Mouse (Mus musculus): ENCODE data around the gene Cfap43. TPM values are rescaled to one million over a fixed set of nuclear protein-coding genes. Genes with fewer than 3 reads are reported as not detected.

The Cfap43 gene
- polyA plus RNA-seq (2015; fragmentation: Nextera tagmentation; extraction: Ambion mirVana) = 1.7 and 1.9 TPM in 2 replicates

DNA sequence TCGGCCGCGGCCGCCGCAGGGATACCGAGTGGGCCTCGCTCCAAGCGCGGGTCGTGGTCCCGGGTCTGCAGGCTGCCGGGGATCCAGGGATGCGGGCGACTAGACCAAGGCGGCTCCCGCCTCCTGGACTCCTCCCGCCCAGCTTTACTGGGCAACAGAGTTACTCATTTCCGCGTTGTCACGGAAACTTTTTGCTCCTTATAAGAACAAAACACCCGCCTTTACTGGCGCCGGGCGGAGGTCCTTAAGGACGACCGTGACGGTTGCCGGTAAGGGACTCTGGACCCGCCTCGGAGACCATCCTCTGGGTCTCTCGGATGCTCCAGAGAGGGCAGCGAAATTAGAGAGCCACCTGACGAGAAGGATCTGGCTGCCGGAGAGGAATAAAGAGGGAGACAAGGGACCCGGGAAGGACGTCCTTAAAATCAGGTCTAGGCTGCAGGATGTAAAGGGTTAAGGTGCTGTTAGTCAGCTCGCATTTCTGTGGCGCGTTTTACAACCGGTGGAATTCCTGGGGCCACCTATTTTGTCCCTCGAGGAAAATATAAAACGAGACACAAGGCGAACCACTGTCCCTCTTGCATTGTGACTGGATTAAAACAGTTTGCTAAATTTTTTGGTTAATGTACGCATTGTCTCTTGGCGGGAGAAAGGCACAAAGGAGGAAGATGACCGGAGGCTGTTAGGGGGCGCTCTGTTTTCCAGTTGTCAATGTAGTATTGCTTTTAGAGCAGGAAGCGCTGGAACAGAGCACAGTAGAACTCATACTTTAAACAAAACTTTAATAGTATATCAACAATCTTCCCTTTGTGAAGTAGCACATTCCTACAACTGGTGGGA is at the start of gene Cfap43, which contains the start of gene Itprip:
Gene Cfap43, minus strand, starts transcription at position 162 of the 840 bp plus-strand sequence.
Gene Itprip, minus strand, starts transcription at position 174 of the 840 bp plus-strand sequence.
- H3K4me3 ChIP-seq (ENCODE audit: low read depth, low read length) = peak within 1 kb of the TSS; percentile 65
- H3K4me2 ChIP-seq (ENCODE audit: low read length) = peak within 1 kb of the TSS; percentile 81
- no peaks in the 10 kb centered on the region for H3K27me3 ChIP-seq (ENCODE audit: control insufficient read depth, insufficient read depth, low read depth, low read length)
- no peaks in the 10 kb centered on the region for H3K9me3 ChIP-seq (replicated peaks; ENCODE audit: control insufficient read depth, low read length, poor library complexity, severe bottlenecking)
- peak within 1 kb of the TSS; percentile 75 for H3K9ac ChIP-seq (ENCODE audit: low read depth, low read length)
- H3K27ac ChIP-seq (ENCODE audit: low read length) = peak within 1 kb of the TSS; percentile 74
- peak; percentile 77 for ATAC-seq
- peaks cover 23% of the 10 kb centered on the region for H3K4me1 ChIP-seq (ENCODE audit: control insufficient read depth, insufficient read depth, low read length)
- H3K36me3 ChIP-seq (ENCODE audit: control insufficient read depth, insufficient read depth, low read length) = no peaks in the 10 kb centered on the region
- under 1% methylated on average over 48 of the region's 48 CpGs for WGBS

DNA sequence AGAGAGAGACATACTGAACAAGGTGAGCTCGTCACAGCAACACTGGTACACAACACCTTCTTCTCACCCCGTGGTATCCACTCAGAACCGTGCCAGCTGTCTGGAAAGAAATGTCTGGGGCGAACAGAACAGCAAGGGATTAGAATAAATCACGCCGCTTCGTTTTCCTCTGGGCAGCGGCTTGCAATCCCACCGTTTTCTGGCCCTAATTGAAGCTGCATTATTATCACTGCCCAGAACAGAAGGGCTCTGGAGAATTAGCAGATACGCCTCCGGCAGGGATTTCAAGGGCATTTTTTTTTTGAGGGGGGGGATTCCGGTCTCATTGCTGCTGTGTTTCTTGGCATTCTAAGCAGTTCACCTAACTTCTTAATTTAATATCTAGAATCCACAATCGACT is 39.1 kb upstream of the Cfap43 start:
- ATAC-seq = no peak
- 26% methylated on average over 13 of the region's 13 CpGs for WGBS
- 0 out of 2 replicates have a peak overlapping the region, but pooled peaks have one; percentile 16 for H3K4me2 ChIP-seq (ENCODE audit: low read length)
- H3K36me3 ChIP-seq (ENCODE audit: control insufficient read depth, insufficient read depth, low read length) = no peaks in the 10 kb centered on the region
- no peak overlapping the region for H3K27ac ChIP-seq (ENCODE audit: low read length)
- H3K9ac ChIP-seq (ENCODE audit: low read depth, low read length) = no peak overlapping the region
- H3K4me3 ChIP-seq (ENCODE audit: low read depth, low read length) = no peak overlapping the region
- no peaks in the 10 kb centered on the region for H3K27me3 ChIP-seq (ENCODE audit: control insufficient read depth, insufficient read depth, low read depth, low read length)
- H3K4me1 ChIP-seq (ENCODE audit: control insufficient read depth, insufficient read depth, low read length) = peaks cover 7% of the 10 kb centered on the region
- no peaks in the 10 kb centered on the region for H3K9me3 ChIP-seq (replicated peaks; ENCODE audit: control insufficient read depth, low read length, poor library complexity, severe bottlenecking)

DNA sequence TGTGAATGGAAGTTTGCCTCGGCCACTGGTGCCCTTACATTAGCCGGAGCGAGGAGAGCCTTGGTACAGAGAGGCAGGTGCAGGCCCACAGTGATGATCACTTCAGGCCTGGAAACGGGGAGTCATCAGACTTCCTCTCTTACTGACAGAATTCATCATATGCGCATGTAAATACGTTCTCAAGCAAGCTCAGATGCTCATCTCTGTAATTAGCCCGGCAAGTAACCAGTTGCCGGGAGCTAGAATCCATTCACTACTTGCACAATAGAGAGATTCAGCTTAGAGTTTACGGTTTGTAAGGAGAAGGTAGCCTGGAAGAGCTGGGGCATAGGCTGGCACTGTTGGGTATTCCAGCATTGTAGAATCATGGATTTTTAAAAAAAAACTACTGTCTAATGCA is 34.1 kb upstream of the Cfap43 start:
- Histone ChIP-seq H3K36me3 (ENCODE audit: control insufficient read depth, insufficient read depth, low read length) (no peaks in the 10 kb centered on the region), H3K4me1 (ENCODE audit: control insufficient read depth, insufficient read depth, low read length) (peaks cover 11% of the 10 kb centered on the region), H3K27me3 (ENCODE audit: control insufficient read depth, insufficient read depth, low read depth, low read length) (no peaks in the 10 kb centered on the region), H3K9ac (ENCODE audit: low read depth, low read length) (no peak overlapping the region), H3K9me3 (replicated peaks; ENCODE audit: control insufficient read depth, low read length, poor library complexity, severe bottlenecking) (no peaks in the 10 kb centered on the region), H3K4me2 (ENCODE audit: low read length) (no peak overlapping the region), H3K27ac (ENCODE audit: low read length) (peak overlapping the region; percentile 24; the same call in 1 of the 2 replicates), H3K4me3 (ENCODE audit: low read depth, low read length) (no peak overlapping the region)
- ATAC-seq = no peak
- 31% methylated on average over 9 of the region's 9 CpGs for WGBS

DNA sequence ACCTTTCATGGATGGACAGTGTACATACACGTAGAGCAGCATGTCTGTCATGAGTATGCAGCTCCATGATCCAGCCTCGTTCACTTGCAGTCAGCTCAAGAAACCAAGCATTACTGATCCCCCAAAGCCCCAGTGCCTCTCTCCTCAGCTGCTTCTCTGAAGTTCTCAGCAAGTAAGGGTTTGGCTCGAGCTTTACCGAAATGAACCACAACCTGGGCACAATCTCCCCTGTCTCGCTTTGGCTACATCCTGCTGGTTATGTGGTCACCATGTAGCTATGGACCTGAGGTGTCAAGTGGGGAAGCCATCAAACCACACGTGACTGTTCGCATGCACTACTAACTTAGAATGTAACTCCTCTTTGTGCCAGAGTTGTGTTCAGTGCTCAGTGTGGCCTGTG is 31.9 kb upstream of the Cfap43 start:
- WGBS = 92% methylated on average over 7 of the region's 7 CpGs
- ATAC-seq = no peak
- no peak overlapping the region for H3K27ac ChIP-seq (ENCODE audit: low read length)
- H3K4me1 ChIP-seq (ENCODE audit: control insufficient read depth, insufficient read depth, low read length) = peaks cover 13% of the 10 kb centered on the region
- H3K36me3 ChIP-seq (ENCODE audit: control insufficient read depth, insufficient read depth, low read length) = no peaks in the 10 kb centered on the region
- H3K4me3 ChIP-seq (ENCODE audit: low read depth, low read length) = no peak overlapping the region
- H3K27me3 ChIP-seq (ENCODE audit: control insufficient read depth, insufficient read depth, low read depth, low read length) = no peaks in the 10 kb centered on the region
- H3K4me2 ChIP-seq (ENCODE audit: low read length) = no peak overlapping the region
- H3K9me3 ChIP-seq (replicated peaks; ENCODE audit: control insufficient read depth, low read length, poor library complexity, severe bottlenecking) = no peaks in the 10 kb centered on the region
- H3K9ac ChIP-seq (ENCODE audit: low read depth, low read length) = no peak overlapping the region

DNA sequence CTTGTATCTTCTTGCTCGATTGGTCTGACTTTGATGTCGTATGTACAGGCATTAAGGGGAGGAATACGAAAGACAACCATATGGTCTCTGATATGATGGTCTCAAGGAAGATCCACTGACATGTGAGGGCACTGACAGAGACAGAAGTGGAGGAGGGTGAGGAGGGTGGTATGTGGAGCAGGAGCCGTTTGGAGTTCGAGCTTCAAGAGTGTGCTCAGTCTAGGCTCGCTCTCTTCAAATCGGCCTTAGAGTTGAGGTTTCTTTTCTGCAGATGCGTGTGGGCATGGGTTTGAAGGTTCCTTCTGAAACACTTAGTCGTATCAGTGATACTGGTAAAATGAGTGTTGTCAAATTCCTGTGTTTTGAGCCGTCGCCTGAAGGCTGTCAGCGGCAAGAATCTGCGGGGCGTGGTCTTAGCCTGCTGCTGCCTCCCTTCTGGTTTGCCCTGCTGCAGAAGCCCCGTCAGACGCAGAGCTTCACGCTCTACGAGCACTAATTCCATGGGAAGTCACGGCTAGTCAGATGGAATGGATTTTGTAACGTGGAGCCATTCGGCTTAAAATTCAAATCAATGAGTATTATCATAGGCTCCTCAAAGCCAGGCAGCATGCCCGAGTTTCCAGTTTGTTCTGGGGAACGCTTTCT is 27.9 kb upstream of the Cfap43 start:
- no peaks in the 10 kb centered on the region for H3K9me3 ChIP-seq (replicated peaks; ENCODE audit: control insufficient read depth, low read length, poor library complexity, severe bottlenecking)
- no peak overlapping the region for H3K4me3 ChIP-seq (ENCODE audit: low read depth, low read length)
- ATAC-seq = peak; percentile 58; the same call in 1 of the 2 replicates
- no peak overlapping the region for H3K27ac ChIP-seq (ENCODE audit: low read length)
- H3K27me3 ChIP-seq (ENCODE audit: control insufficient read depth, insufficient read depth, low read depth, low read length) = no peaks in the 10 kb centered on the region
- H3K36me3 ChIP-seq (ENCODE audit: control insufficient read depth, insufficient read depth, low read length) = no peaks in the 10 kb centered on the region
- peak overlapping the region; percentile 42 for H3K4me2 ChIP-seq (ENCODE audit: low read length)
- H3K9ac ChIP-seq (ENCODE audit: low read depth, low read length) = peak overlapping the region; percentile 4; the same call in 1 of the 2 replicates
- 36% methylated on average over 23 of the region's 23 CpGs for WGBS
- H3K4me1 ChIP-seq (ENCODE audit: control insufficient read depth, insufficient read depth, low read length) = peaks cover 4% of the 10 kb centered on the region; the same call in 1 of the 2 replicates

DNA sequence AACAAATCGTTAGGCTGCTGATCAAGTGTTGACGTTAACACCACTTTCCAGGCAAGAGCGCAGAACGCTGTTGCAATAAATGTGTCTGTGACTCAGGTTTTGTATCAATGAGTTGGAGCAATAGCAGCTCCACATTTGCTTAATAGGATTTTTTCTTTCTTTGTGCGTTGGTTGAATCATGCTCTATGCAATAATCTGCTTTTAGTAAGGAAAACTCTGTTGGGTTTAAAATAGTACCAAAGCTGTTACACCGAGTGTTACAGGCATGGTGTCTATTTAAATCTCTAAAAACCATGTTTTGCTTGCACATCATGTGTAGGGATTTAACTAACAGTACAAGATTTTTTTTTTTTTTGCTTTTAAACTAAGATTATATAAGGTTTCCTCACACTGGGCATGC is 20.3 kb upstream of the Cfap43 start:
- no peak for ATAC-seq
- H3K27me3 ChIP-seq (ENCODE audit: control insufficient read depth, insufficient read depth, low read depth, low read length) = peaks cover 3% of the 10 kb centered on the region
- H3K9ac ChIP-seq (ENCODE audit: low read depth, low read length) = no peak overlapping the region
- no peaks in the 10 kb centered on the region for H3K9me3 ChIP-seq (replicated peaks; ENCODE audit: control insufficient read depth, low read length, poor library complexity, severe bottlenecking)
- no peak overlapping the region for H3K27ac ChIP-seq (ENCODE audit: low read length)
- WGBS = 56% methylated on average over 6 of the region's 6 CpGs
- H3K4me3 ChIP-seq (ENCODE audit: low read depth, low read length) = no peak overlapping the region
- no peaks in the 10 kb centered on the region for H3K36me3 ChIP-seq (ENCODE audit: control insufficient read depth, insufficient read depth, low read length)
- no peak overlapping the region for H3K4me2 ChIP-seq (ENCODE audit: low read length)
- no peaks in the 10 kb centered on the region for H3K4me1 ChIP-seq (ENCODE audit: control insufficient read depth, insufficient read depth, low read length)

DNA sequence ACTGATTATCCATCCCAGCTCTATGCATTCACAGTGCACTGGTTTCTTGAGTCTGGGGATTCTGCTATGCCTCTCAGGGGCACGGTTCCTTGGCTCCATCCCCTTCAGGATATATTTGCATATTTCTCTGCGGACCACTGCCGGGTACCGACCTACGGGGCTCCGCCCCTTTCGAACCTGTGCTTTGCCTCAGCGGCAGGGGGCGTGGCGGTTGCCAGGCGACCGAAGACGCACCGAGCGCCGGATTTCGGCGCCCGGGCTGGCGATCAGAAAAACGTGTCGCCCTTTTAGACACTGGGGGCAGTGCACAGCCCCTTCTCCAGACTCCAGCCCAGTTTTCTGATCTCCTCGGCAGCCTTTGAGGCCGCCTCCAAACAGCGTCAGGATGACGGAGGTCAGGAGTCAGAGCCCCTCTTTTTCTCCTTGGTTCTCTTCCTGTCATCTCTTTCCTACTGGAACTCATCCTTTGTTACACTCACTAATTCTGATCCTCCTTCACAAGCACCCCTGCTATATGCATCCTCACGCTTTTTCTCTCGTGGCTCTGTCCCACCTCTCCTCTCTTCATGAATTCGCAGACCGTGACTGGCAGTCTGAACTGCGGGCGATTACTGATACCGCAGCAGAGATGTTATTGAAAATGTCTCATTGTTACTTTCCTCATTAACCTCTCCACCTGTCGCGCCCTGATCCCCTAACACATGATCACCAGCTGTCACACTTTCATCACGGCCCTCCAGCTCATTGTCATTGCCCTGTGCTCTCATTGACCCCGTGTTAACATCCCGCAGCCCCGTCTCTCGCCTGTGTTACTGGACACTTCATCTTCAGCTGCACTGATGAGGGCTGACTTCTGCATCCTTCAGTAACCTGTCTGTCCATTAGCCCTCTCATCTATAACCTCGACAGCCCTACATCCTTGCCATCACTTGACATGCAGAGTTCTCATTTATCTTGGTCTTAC is 18.6 kb upstream of the Cfap43 start, which contains the start of gene Cfap58:
Gene Cfap58, plus strand, starts transcription at position 233 of the 964 bp plus-strand sequence.
- ATAC-seq = peak; percentile 92

DNA sequence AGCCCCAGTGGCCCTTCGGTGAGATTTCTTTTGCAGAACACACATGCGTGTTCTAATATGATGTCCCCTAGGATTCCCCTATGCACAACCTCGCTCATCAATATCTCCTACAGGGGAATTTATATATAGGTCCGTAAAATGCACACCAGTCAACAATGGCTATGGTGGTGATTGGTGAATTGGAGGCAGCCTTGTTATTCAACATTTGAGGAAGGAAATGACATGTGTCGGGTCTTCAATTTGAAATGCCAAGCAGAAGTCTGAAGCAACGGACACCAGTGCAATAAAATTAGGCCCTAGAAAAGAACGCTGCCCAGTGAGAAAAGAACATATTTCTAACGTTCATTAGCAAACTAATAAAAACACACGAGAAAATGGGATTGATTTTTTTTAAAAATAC is 17.9 kb upstream of the Cfap43 start:
- Histone ChIP-seq H3K36me3 (ENCODE audit: control insufficient read depth, insufficient read depth, low read length) (no peaks in the 10 kb centered on the region), H3K27me3 (ENCODE audit: control insufficient read depth, insufficient read depth, low read depth, low read length) (peaks cover 3% of the 10 kb centered on the region), H3K4me3 (ENCODE audit: low read depth, low read length) (peak overlapping the region; percentile 35), H3K9me3 (replicated peaks; ENCODE audit: control insufficient read depth, low read length, poor library complexity, severe bottlenecking) (no peaks in the 10 kb centered on the region), H3K4me1 (ENCODE audit: control insufficient read depth, insufficient read depth, low read length) (no peaks in the 10 kb centered on the region), H3K4me2 (ENCODE audit: low read length) (peak overlapping the region; percentile 66), H3K27ac (ENCODE audit: low read length) (0 out of 2 replicates have a peak overlapping the region, but pooled peaks have one; percentile 18), H3K9ac (ENCODE audit: low read depth, low read length) (peak overlapping the region; percentile 53; the same call in 1 of the 2 replicates)
- no peak for ATAC-seq
- 59% methylated on average over 9 of the region's 9 CpGs for WGBS

More for the DNA sequence above, 18.6 kb upstream of the Cfap43 start, which contains the start of gene Cfap58:
- Histone ChIP-seq H3K4me2 (ENCODE audit: low read length) (peak within 1 kb of the TSS; percentile 66), H3K36me3 (ENCODE audit: control insufficient read depth, insufficient read depth, low read length) (no peaks in the 10 kb centered on the region), H3K27ac (ENCODE audit: low read length) (peak within 1 kb of the TSS; percentile 18), H3K9me3 (replicated peaks; ENCODE audit: control insufficient read depth, low read length, poor library complexity, severe bottlenecking) (no peaks in the 10 kb centered on the region), H3K4me3 (ENCODE audit: low read depth, low read length) (peak within 1 kb of the TSS; percentile 35), H3K4me1 (ENCODE audit: control insufficient read depth, insufficient read depth, low read length) (no peaks in the 10 kb centered on the region), H3K27me3 (ENCODE audit: control insufficient read depth, insufficient read depth, low read depth, low read length) (peaks cover 3% of the 10 kb centered on the region), H3K9ac (ENCODE audit: low read depth, low read length) (peak within 1 kb of the TSS; percentile 53)
- WGBS = 3% methylated on average over 41 of the region's 41 CpGs
